Mouse (Mus musculus) olfactory bulb, adult 2 months (tissue): Measurements from ENCODE around the gene Reep3. TPM values are rescaled to one million over a fixed set of nuclear protein-coding genes. Genes with fewer than 3 reads are reported as not detected.

Experiments
- H3K27ac ChIP-seq: fragments of 200-500 bp; 2 replicates; pipeline ENCODE4 v1.5.1; 2012; ENCODE audit warnings: low read depth, low read length; ENCODE audit not compliant: insufficient read depth
- H3K4me1 ChIP-seq: fragments of 200-500 bp; 2 replicates; pipeline ENCODE4 v1.6.1; 2012; ENCODE audit warnings: low read length; ENCODE audit not compliant: control insufficient read depth, insufficient read depth
- H3K4me3 ChIP-seq: fragments of 200-500 bp; 2 replicates; pipeline ENCODE4 v1.5.1; 2012; ENCODE audit warnings: mild to moderate bottlenecking, low read depth, low read length, moderate library complexity; ENCODE audit not compliant: insufficient read depth
- CTCF ChIP-seq: fragments of 200-500 bp; IDR thresholded peaks from 2 replicates; pipeline ENCODE4 v1.5.1; 2012; ENCODE audit warnings: low read depth, mild to moderate bottlenecking, low read length, moderate library complexity; ENCODE audit not compliant: insufficient read depth
- POLR2A ChIP-seq: fragments of 200-500 bp; IDR thresholded peaks from 2 replicates; pipeline ENCODE4 v1.6.1; 2012; ENCODE audit warnings: mild to moderate bottlenecking, low read depth, low read length, moderate library complexity; ENCODE audit not compliant: insufficient read depth
- WGBS: fragments of 180-500 bp; shearing (Covaris S2); methylation state at CpG from one replicate; pipeline ENCODE4 v1.1.7; 2018; 5-methylcytosine and 5-hydroxymethylcytosine counted together
- polyA plus RNA-seq: library from polyadenylated mRNA; stranded (reverse); fragments of >200 nt; gene quantifications from 2 replicates; pipeline ENCODE4 v1.2.4, GENCODE M21; 2012; ENCODE audit warnings: low replicate concordance; ENCODE audit not compliant: missing spikeins, insufficient read depth, insufficient read length

Gene Reep3
- not detected in 2 replicates for polyA plus RNA-seq

GRCm38 (mm10) chr10:67096621-67097436 lies at the start of gene Reep3:
Gene Reep3, minus strand, starts transcription at chr10:67096945.
- TF ChIP-seq CTCF (no peak; the same call in 1 of the 2 replicates), POLR2A (no peak)
- WGBS = 1% methylated on average over 90 of the region's 97 CpGs

GRCm38 (mm10) chr10:67145623-67146022 lies 48.9 kb upstream of the Reep3 start:
- 77% methylated on average over 4 of the region's 4 CpGs for WGBS
- TF ChIP-seq CTCF (no peak), POLR2A (no peak)
- peaks cover 2% of the 10 kb centered on the region; the same call in 1 of the 2 replicates for H3K4me1 ChIP-seq
- no peak overlapping the region for H3K4me3 ChIP-seq
- no peak overlapping the region for H3K27ac ChIP-seq

More at GRCm38 (mm10) chr10:67096621-67097436, at the start of gene Reep3:
- Histone ChIP-seq H3K27ac (peak within 1 kb of the TSS; percentile 96), H3K4me3 (peak within 1 kb of the TSS; percentile 93), H3K4me1 (peaks cover 11% of the 10 kb centered on the region)

GRCm38 (mm10) chr10:67144269-67144668 lies 47.5 kb upstream of the Reep3 start:
- TF ChIP-seq POLR2A (no peak), CTCF (no peak)

GRCm38 (mm10) chr10:67143661-67144060 lies 46.9 kb upstream of the Reep3 start:
- H3K27ac ChIP-seq = no peak overlapping the region
- TF ChIP-seq CTCF (no peak), POLR2A (no peak)
- no peak overlapping the region for H3K4me3 ChIP-seq
- H3K4me1 ChIP-seq = peaks cover 2% of the 10 kb centered on the region; the same call in 1 of the 2 replicates

More at GRCm38 (mm10) chr10:67144269-67144668, 47.5 kb upstream of the Reep3 start:
- H3K27ac ChIP-seq = no peak overlapping the region
- 31% methylated on average over 2 of the region's 2 CpGs for WGBS
- peaks cover 2% of the 10 kb centered on the region; the same call in 1 of the 2 replicates for H3K4me1 ChIP-seq
- no peak overlapping the region for H3K4me3 ChIP-seq

GRCm38 (mm10) chr10:67137437-67137836 lies 40.7 kb upstream of the Reep3 start:
- Histone ChIP-seq H3K4me3 (no peak overlapping the region), H3K4me1 (no peaks in the 10 kb centered on the region), H3K27ac (no peak overlapping the region)
- 95% methylated on average over 2 of the region's 2 CpGs for whole genome bisulfite sequencing
- TF ChIP-seq POLR2A (no peak), CTCF (no peak)

- Histone ChIP-seq H3K27ac (no peak overlapping the region), H3K4me3 (no peak overlapping the region), H3K4me1 (peaks cover 3% of the 10 kb centered on the region)
- WGBS = 89% methylated on average over 2 of the region's 2 CpGs
- no peak for TF ChIP-seq CTCF
- TF ChIP-seq POLR2A = no peak
Measured at GRCm38 (mm10) chr10:67134322-67134721, 37.6 kb upstream of the Reep3 start.

GRCm38 (mm10) chr10:67131709-67132108 lies 35.0 kb upstream of the Reep3 start:
- no peak for TF ChIP-seq CTCF
- no peak for TF ChIP-seq POLR2A

GRCm38 (mm10) chr10:67129531-67129930 lies 32.8 kb upstream of the Reep3 start:
- WGBS = 54% methylated on average over 1 of the region's 1 CpGs
- no peak overlapping the region for H3K27ac ChIP-seq
- peaks cover 6% of the 10 kb centered on the region for H3K4me1 ChIP-seq
- no peak for TF ChIP-seq POLR2A
- TF ChIP-seq CTCF = no peak
- no peak overlapping the region for H3K4me3 ChIP-seq

More at GRCm38 (mm10) chr10:67131709-67132108, 35.0 kb upstream of the Reep3 start:
- H3K4me3 ChIP-seq = no peak overlapping the region
- peaks cover 3% of the 10 kb centered on the region for H3K4me1 ChIP-seq
- H3K27ac ChIP-seq = no peak overlapping the region
- 90% methylated on average over 1 of the region's 1 CpGs for WGBS

GRCm38 (mm10) chr10:67126859-67127758 lies 30.4 kb upstream of the Reep3 start:
- Histone ChIP-seq H3K4me1 (peaks cover 6% of the 10 kb centered on the region), H3K27ac (peak overlapping the region; percentile 81), H3K4me3 (peak overlapping the region; percentile 98)
- under 1% methylated on average over 107 of the region's 115 CpGs for WGBS
- no peak for TF ChIP-seq CTCF
- TF ChIP-seq POLR2A = peak; percentile 35; the same call in 1 of the 2 replicates
